Mouse (Mus musculus) right cerebral cortex, postnatal 25 days (tissue): Measurements from ENCODE around the gene Aip.
"Not testable (repeated sequence)": the region's sequence is repeated elsewhere in the genome, so short reads cannot be mapped to it uniquely, and the experiment has no call there.

Source experiments
- DNase-seq: peaks from one replicate; pipeline ENCODE4 v3.0.0; 2022

Aip gene

GRCm38 (mm10) chr19:4151898-4152297 lies 26.2 kb upstream of the Aip start:
- no peak for DNase-seq

GRCm38 (mm10) chr19:4151488-4151860 lies 25.8 kb upstream of the Aip start:
- DNase-seq = no peak

- DNase-seq = no peak
These were observed 25.2 kb upstream of the Aip start for GRCm38 (mm10) chr19:4150567-4151487.

GRCm38 (mm10) chr19:4149764-4150461 lies 24.3 kb upstream of the Aip start:
- DNase-seq = no peak

- DNase-seq = no peak
These were observed 23.6 kb upstream of the Aip start for GRCm38 (mm10) chr19:4149283-4149682.

GRCm38 (mm10) chr19:4148819-4149218 lies 23.2 kb upstream of the Aip start:
- no peak for DNase-seq

- DNase-seq = peak; percentile 91
These were observed 22.8 kb upstream of the Aip start, which contains the start of gene Coro1b for GRCm38 (mm10) chr19:4148491-4148806. Gene Coro1b (plus strand): TSS chr19:4148619.

- no peak for DNase-seq
These were observed 22.3 kb upstream of the Aip start for GRCm38 (mm10) chr19:4147782-4148490.

GRCm38 (mm10) chr19:4147022-4147405 lies 21.4 kb upstream of the Aip start:
- no peak for DNase-seq

- DNase-seq = no peak
These were observed 20.8 kb upstream of the Aip start for GRCm38 (mm10) chr19:4146366-4147021.

- DNase-seq = no peak
These were observed 20.3 kb upstream of the Aip start for GRCm38 (mm10) chr19:4145936-4146335.

- no peak for DNase-seq
These were observed 19.2 kb upstream of the Aip start for GRCm38 (mm10) chr19:4144550-4145498.

GRCm38 (mm10) chr19:4143759-4144268 lies 18.2 kb upstream of the Aip start, which contains the start of gene Cabp4:
Gene Cabp4 (minus strand): TSS chr19:4144033.
- DNase-seq = no peak

GRCm38 (mm10) chr19:4142416-4143173 lies 16.9 kb upstream of the Aip start:
- DNase-seq = no peak

- DNase-seq = no peak
These were observed 14.5 kb upstream of the Aip start for GRCm38 (mm10) chr19:4140147-4140546.

GRCm38 (mm10) chr19:4139446-4139845 lies 13.8 kb upstream of the Aip start, which contains the start of gene Gpr152:
Gene Gpr152 (plus strand): TSS chr19:4139787.
- DNase-seq = no peak

- DNase-seq = no peak
These were observed 12.3 kb upstream of the Aip start for GRCm38 (mm10) chr19:4137913-4138312.

- DNase-seq = no peak
These were observed 10.8 kb upstream of the Aip start for GRCm38 (mm10) chr19:4136463-4136862.

GRCm38 (mm10) chr19:4135963-4136345 lies 10.3 kb upstream of the Aip start:
- DNase-seq = not testable (repeated sequence)

- not testable (repeated sequence) for DNase-seq
These were observed 9.7 kb upstream of the Aip start for GRCm38 (mm10) chr19:4135229-4135962.
